Mouse (Mus musculus): ENCODE measurements around the gene Dguok.

Gene Dguok

GRCm38 (mm10) chr6:83506258-83507167 lies at the start of gene Dguok:
Gene Dguok (minus strand): TSS chr6:83506969.
- peak; percentile 85 for ATAC-seq (ENCODE audit: low TSS enrichment)

GRCm38 (mm10) chr6:83555972-83556371 lies 49.2 kb upstream of the Dguok start:
- no peak for ATAC-seq (ENCODE audit: low TSS enrichment)

- ATAC-seq (ENCODE audit: low TSS enrichment), result no peak
Measured at GRCm38 (mm10) chr6:83548346-83548745, 41.6 kb upstream of the Dguok start.

GRCm38 (mm10) chr6:83545778-83546177 lies 39.0 kb upstream of the Dguok start:
- ATAC-seq (ENCODE audit: low TSS enrichment), result no peak

- peak; percentile 72 for ATAC-seq (ENCODE audit: low TSS enrichment)
Measured at GRCm38 (mm10) chr6:83541756-83542456, 35.1 kb upstream of the Dguok start.

GRCm38 (mm10) chr6:83540017-83540416 lies 33.2 kb upstream of the Dguok start:
- peak; percentile 64 for ATAC-seq (ENCODE audit: low TSS enrichment)

GRCm38 (mm10) chr6:83536795-83537059 lies 30.0 kb upstream of the Dguok start:
- no peak for ATAC-seq (ENCODE audit: low TSS enrichment)

GRCm38 (mm10) chr6:83536028-83536794 lies 29.4 kb upstream of the Dguok start, which contains the start of gene Actg2:
Gene Actg2 (minus strand): TSS chr6:83536265.
- ATAC-seq (ENCODE audit: low TSS enrichment), result no peak

GRCm38 (mm10) chr6:83532608-83533007 lies 25.8 kb upstream of the Dguok start:
- no peak for ATAC-seq (ENCODE audit: low TSS enrichment)

GRCm38 (mm10) chr6:83523194-83523593 lies 16.4 kb upstream of the Dguok start:
- no peak for ATAC-seq (ENCODE audit: low TSS enrichment)

- ATAC-seq (ENCODE audit: low TSS enrichment), result no peak
Measured at GRCm38 (mm10) chr6:83521784-83522183, 15.0 kb upstream of the Dguok start.

GRCm38 (mm10) chr6:83518637-83519036 lies 11.9 kb upstream of the Dguok start:
- no peak for ATAC-seq (ENCODE audit: low TSS enrichment)

GRCm38 (mm10) chr6:83515172-83515571 lies 8.4 kb upstream of the Dguok start:
- peak; percentile 71; the same call in 1 of the 2 replicates for ATAC-seq (ENCODE audit: low TSS enrichment)

- no peak for ATAC-seq (ENCODE audit: low TSS enrichment)
Measured at GRCm38 (mm10) chr6:83512495-83512894, 5.7 kb upstream of the Dguok start.

GRCm38 (mm10) chr6:83510210-83510609 lies 3.4 kb upstream of the Dguok start:
- ATAC-seq (ENCODE audit: low TSS enrichment), result no peak

- peak; percentile 58 for ATAC-seq (ENCODE audit: low TSS enrichment)
Measured at GRCm38 (mm10) chr6:83509442-83509841, 2.7 kb upstream of the Dguok start.

GRCm38 (mm10) chr6:83507168-83507546 lies 388 bp upstream of the Dguok start:
- ATAC-seq (ENCODE audit: low TSS enrichment), result no peak

- ATAC-seq (ENCODE audit: low TSS enrichment), result no peak
Measured at GRCm38 (mm10) chr6:83505554-83505953, 1.2 kb downstream of the Dguok start.

GRCm38 (mm10) chr6:83503361-83503760 lies 3.4 kb downstream of the Dguok start:
- no peak for ATAC-seq (ENCODE audit: low TSS enrichment)

- ATAC-seq (ENCODE audit: low TSS enrichment), result peak; percentile 29
Measured at GRCm38 (mm10) chr6:83502656-83503055, 4.1 kb downstream of the Dguok start.

- ATAC-seq (ENCODE audit: low TSS enrichment), result no peak
Measured at GRCm38 (mm10) chr6:83501524-83502310, 5.1 kb downstream of the Dguok start.

GRCm38 (mm10) chr6:83500462-83500861 lies 6.3 kb downstream of the Dguok start:
- no peak for ATAC-seq (ENCODE audit: low TSS enrichment)

Data from frontal cortex, adult (tissue).